Mouse (Mus musculus) embryonic facial prominence, embryonic 13.5 days (tissue): ENCODE results near the gene Tbc1d19. TPM values are rescaled to one million over a fixed set of nuclear protein-coding genes. Genes with fewer than 3 reads are reported as not detected.

Experiments used
- ATAC-seq: fragments of 200-750 bp; cut with Nextera tagmentation; 2 replicates; pipeline ENCODE4 v1.8.0; 2017; ENCODE audit warnings: low read depth; ENCODE audit not compliant: insufficient number of reproducible peaks, insufficient read depth, low FRiP score, low TSS enrichment
- H3K27ac ChIP-seq: fragments of 300-500 bp; sonication (generic); 2 replicates; pipeline ENCODE4 v1.5.1; 2015; ENCODE audit warnings: moderate library complexity, mild to moderate bottlenecking, inconsistent platforms
- H3K27me3 ChIP-seq: fragments of 300-500 bp; sonication (generic); 2 replicates; pipeline ENCODE4 v1.6.1; 2015; ENCODE audit warnings: mild to moderate bottlenecking, inconsistent platforms
- H3K36me3 ChIP-seq: fragments of 300-500 bp; sonication (generic); 2 replicates; pipeline ENCODE4 v1.6.1; 2015; ENCODE audit warnings: mild to moderate bottlenecking, inconsistent platforms
- H3K4me1 ChIP-seq: fragments of 300-500 bp; sonication (generic); 2 replicates; pipeline ENCODE4 v1.6.1; 2015; ENCODE audit warnings: inconsistent platforms
- H3K4me2 ChIP-seq: fragments of 300-500 bp; sonication (generic); 2 replicates; pipeline ENCODE4 v1.6.1; 2015; ENCODE audit warnings: moderate library complexity, mild to moderate bottlenecking, inconsistent platforms
- H3K4me3 ChIP-seq: fragments of 300-500 bp; sonication (generic); 2 replicates; pipeline ENCODE4 v1.5.1; 2015; ENCODE audit warnings: mild to moderate bottlenecking, inconsistent platforms
- H3K9ac ChIP-seq: fragments of 300-500 bp; sonication (generic); 2 replicates; pipeline ENCODE4 v1.6.1; 2015; ENCODE audit warnings: mild to moderate bottlenecking, inconsistent platforms
- H3K9me3 ChIP-seq: fragments of 300-500 bp; sonication (generic); 2 replicates; pipeline ENCODE4 v1.6.1; 2016; ENCODE audit warnings: inconsistent platforms
- WGBS: fragments of 180-500 bp; shearing (Covaris S2); methylation state at CpG from one replicate; pipeline ENCODE4 v1.1.7; 2015; ENCODE audit warnings: mixed read lengths; 5-methylcytosine and 5-hydroxymethylcytosine counted together
- polyA plus RNA-seq: library from polyadenylated mRNA; unstranded; fragments of >200 nt; fragmentation: Nextera tagmentation; extraction: Ambion mirVana; gene quantifications from 2 replicates; pipeline ENCODE4 v1.2.1, GENCODE M21; 2015

The Tbc1d19 gene
- polyA plus RNA-seq, result 50.0 and 51.5 TPM in 2 replicates

GRCm38 (mm10) chr5:53809115-53809991, at the start of gene Tbc1d19:
Tbc1d19 (plus strand) TSS chr5:53809606.
- Histone ChIP-seq H3K9me3 (no peaks in the 10 kb centered on the region), H3K4me3 (peak within 1 kb of the TSS; percentile 61), H3K36me3 (no peaks in the 10 kb centered on the region), H3K9ac (peak within 1 kb of the TSS; percentile 79), H3K27me3 (no peaks in the 10 kb centered on the region), H3K4me1 (peaks cover 11% of the 10 kb centered on the region; the same call in 1 of the 2 replicates), H3K27ac (no peak within 1 kb of the TSS), H3K4me2 (peak within 1 kb of the TSS; percentile 74)
- WGBS, result 7% methylated on average over 36 of the region's 36 CpGs
- peak; percentile 97 for ATAC-seq

GRCm38 (mm10) chr5:53759912-53760311, 49.5 kb upstream of the Tbc1d19 start:
- no peaks in the 10 kb centered on the region for H3K4me1 ChIP-seq
- H3K27ac ChIP-seq, result no peak overlapping the region
- no peak for ATAC-seq
- no peaks in the 10 kb centered on the region for H3K9me3 ChIP-seq
- H3K36me3 ChIP-seq, result no peaks in the 10 kb centered on the region
- no peak overlapping the region for H3K4me3 ChIP-seq
- H3K27me3 ChIP-seq, result no peaks in the 10 kb centered on the region
- H3K9ac ChIP-seq, result no peak overlapping the region
- H3K4me2 ChIP-seq, result no peak overlapping the region
- WGBS, result 90% methylated on average over 4 of the region's 4 CpGs

GRCm38 (mm10) chr5:53760914-53761313, 48.5 kb upstream of the Tbc1d19 start:
- Histone ChIP-seq H3K9me3 (no peaks in the 10 kb centered on the region), H3K4me3 (no peak overlapping the region), H3K27ac (no peak overlapping the region), H3K4me2 (no peak overlapping the region), H3K4me1 (no peaks in the 10 kb centered on the region), H3K36me3 (no peaks in the 10 kb centered on the region), H3K27me3 (no peaks in the 10 kb centered on the region), H3K9ac (no peak overlapping the region)
- 84% methylated on average over 3 of the region's 3 CpGs for WGBS
- no peak for ATAC-seq

GRCm38 (mm10) chr5:53761346-53761745, 48.1 kb upstream of the Tbc1d19 start:
- H3K27ac ChIP-seq, result no peak overlapping the region
- no peaks in the 10 kb centered on the region for H3K9me3 ChIP-seq
- H3K9ac ChIP-seq, result no peak overlapping the region
- no peaks in the 10 kb centered on the region for H3K4me1 ChIP-seq
- no peak overlapping the region for H3K4me2 ChIP-seq
- no peaks in the 10 kb centered on the region for H3K36me3 ChIP-seq
- no peaks in the 10 kb centered on the region for H3K27me3 ChIP-seq
- no peak for ATAC-seq
- H3K4me3 ChIP-seq, result no peak overlapping the region
- WGBS, result 87% methylated on average over 3 of the region's 3 CpGs

- H3K9me3 ChIP-seq, result no peaks in the 10 kb centered on the region
- no peak for ATAC-seq
- H3K27ac ChIP-seq, result no peak overlapping the region
- H3K4me2 ChIP-seq, result no peak overlapping the region
- H3K4me1 ChIP-seq, result no peaks in the 10 kb centered on the region
- no peaks in the 10 kb centered on the region for H3K36me3 ChIP-seq
- WGBS, result 57% methylated on average over 12 of the region's 12 CpGs
- H3K27me3 ChIP-seq, result no peaks in the 10 kb centered on the region
- H3K9ac ChIP-seq, result no peak overlapping the region
- no peak overlapping the region for H3K4me3 ChIP-seq
These were observed 24.4 kb upstream of the Tbc1d19 start for GRCm38 (mm10) chr5:53784818-53785520.

- Histone ChIP-seq H3K4me1 (no peaks in the 10 kb centered on the region), H3K4me2 (no peak overlapping the region), H3K36me3 (no peaks in the 10 kb centered on the region), H3K9ac (no peak overlapping the region), H3K27ac (no peak overlapping the region), H3K4me3 (no peak overlapping the region), H3K27me3 (no peaks in the 10 kb centered on the region), H3K9me3 (no peaks in the 10 kb centered on the region)
- 62% methylated on average over 2 of the region's 2 CpGs for WGBS
- ATAC-seq, result no peak
These were observed 8.0 kb upstream of the Tbc1d19 start for GRCm38 (mm10) chr5:53801379-53801778.

- 90% methylated on average over 7 of the region's 7 CpGs for WGBS
- Histone ChIP-seq H3K27ac (no peak overlapping the region), H3K9ac (no peak overlapping the region), H3K36me3 (no peaks in the 10 kb centered on the region), H3K9me3 (no peaks in the 10 kb centered on the region), H3K4me1 (peaks cover 4% of the 10 kb centered on the region; the same call in 1 of the 2 replicates), H3K4me3 (no peak overlapping the region), H3K27me3 (no peaks in the 10 kb centered on the region), H3K4me2 (no peak overlapping the region)
- ATAC-seq, result no peak
These were observed 10.3 kb downstream of the Tbc1d19 start for GRCm38 (mm10) chr5:53819711-53820110.

- ATAC-seq, result no peak
- H3K9ac ChIP-seq, result no peak overlapping the region
- no peaks in the 10 kb centered on the region for H3K9me3 ChIP-seq
- H3K27ac ChIP-seq, result no peak overlapping the region
- H3K4me3 ChIP-seq, result no peak overlapping the region
- H3K4me2 ChIP-seq, result no peak overlapping the region
- WGBS, result 65% methylated on average over 7 of the region's 7 CpGs
- H3K27me3 ChIP-seq, result no peaks in the 10 kb centered on the region
- H3K4me1 ChIP-seq, result peaks cover 4% of the 10 kb centered on the region; the same call in 1 of the 2 replicates
- peaks cover 5% of the 10 kb centered on the region for H3K36me3 ChIP-seq
These were observed 16.5 kb downstream of the Tbc1d19 start for GRCm38 (mm10) chr5:53825886-53826285.

- ATAC-seq, result no peak
- H3K27me3 ChIP-seq, result no peaks in the 10 kb centered on the region
These were observed 25.1 kb downstream of the Tbc1d19 start for GRCm38 (mm10) chr5:53834489-53834888.

GRCm38 (mm10) chr5:53841256-53841655, 31.9 kb downstream of the Tbc1d19 start:
- Histone ChIP-seq H3K36me3 (peaks cover 5% of the 10 kb centered on the region), H3K4me2 (no peak overlapping the region), H3K4me3 (no peak overlapping the region), H3K4me1 (0 out of 2 replicates have a peak, but pooled peaks cover 3% of the 10 kb centered on the region), H3K27ac (no peak overlapping the region), H3K9ac (no peak overlapping the region), H3K27me3 (no peaks in the 10 kb centered on the region), H3K9me3 (no peaks in the 10 kb centered on the region)
- WGBS, result 80% methylated on average over 5 of the region's 5 CpGs
- ATAC-seq, result no peak

More at GRCm38 (mm10) chr5:53834489-53834888, 25.1 kb downstream of the Tbc1d19 start:
- Histone ChIP-seq H3K9ac (no peak overlapping the region), H3K4me3 (no peak overlapping the region), H3K9me3 (no peaks in the 10 kb centered on the region), H3K4me2 (no peak overlapping the region), H3K36me3 (peaks cover 24% of the 10 kb centered on the region), H3K27ac (no peak overlapping the region), H3K4me1 (no peaks in the 10 kb centered on the region)
- 87% methylated on average over 4 of the region's 4 CpGs for WGBS

- peaks cover 15% of the 10 kb centered on the region for H3K36me3 ChIP-seq
- no peak for ATAC-seq
- H3K4me3 ChIP-seq, result no peak overlapping the region
- H3K27ac ChIP-seq, result no peak overlapping the region
- no peaks in the 10 kb centered on the region for H3K9me3 ChIP-seq
- H3K9ac ChIP-seq, result no peak overlapping the region
- 69% methylated on average over 2 of the region's 2 CpGs for WGBS
- no peak overlapping the region for H3K4me2 ChIP-seq
- H3K27me3 ChIP-seq, result no peaks in the 10 kb centered on the region
- H3K4me1 ChIP-seq, result no peaks in the 10 kb centered on the region
These were observed 39.0 kb downstream of the Tbc1d19 start for GRCm38 (mm10) chr5:53848294-53848942.
